Mouse (Mus musculus) olfactory bulb, adult 2 months (tissue): Measurements from ENCODE around the gene Nampt.

Experiments used
- CTCF ChIP-seq: fragments of 200-500 bp; IDR thresholded peaks from 2 replicates; pipeline ENCODE4 v1.5.1; 2012; ENCODE audit warnings: low read depth, mild to moderate bottlenecking, low read length, moderate library complexity; ENCODE audit not compliant: insufficient read depth
- POLR2A ChIP-seq: fragments of 200-500 bp; IDR thresholded peaks from 2 replicates; pipeline ENCODE4 v1.6.1; 2012; ENCODE audit warnings: mild to moderate bottlenecking, low read depth, low read length, moderate library complexity; ENCODE audit not compliant: insufficient read depth

- no peak; the same call in 1 of the 2 replicates for TF ChIP-seq POLR2A
- no peak for TF ChIP-seq CTCF
Measured at GRCm38 (mm10) chr12:32820688-32821503, 1.6 kb downstream of the Nampt start.
